Mouse (Mus musculus): ENCODE measurements around the gene Col6a5.
A peak's percentile ranks its signal among the peaks of the same experiment; 100 is the strongest.
"Not testable (repeated sequence)": the region's sequence is repeated elsewhere in the genome, so short reads cannot be mapped to it uniquely, and the experiment has no call there.

Gene Col6a5

GRCm38 (mm10) chr9:105907411-105907810 is 53.0 kb downstream of the Col6a5 start:
- DNase-seq: no peak

GRCm38 (mm10) chr9:105887521-105887920 is 72.9 kb downstream of the Col6a5 start:
- DNase-seq: no peak

GRCm38 (mm10) chr9:105884656-105885430 is 75.6 kb downstream of the Col6a5 start:
- no peak for DNase-seq

- DNase-seq: peak; percentile 64
Measured at GRCm38 (mm10) chr9:105880743-105881142, 79.7 kb downstream of the Col6a5 start.

- no peak for DNase-seq
Measured at GRCm38 (mm10) chr9:105878365-105879108, 81.9 kb downstream of the Col6a5 start.

GRCm38 (mm10) chr9:105876124-105876523 is 84.3 kb downstream of the Col6a5 start:
- DNase-seq: no peak

GRCm38 (mm10) chr9:105871643-105872042 is 88.8 kb downstream of the Col6a5 start:
- no peak for DNase-seq

- DNase-seq: peak; percentile 61
Measured at GRCm38 (mm10) chr9:105857773-105858172, 102.7 kb downstream of the Col6a5 start.

GRCm38 (mm10) chr9:105852778-105853065 is 107.7 kb downstream of the Col6a5 start:
- no peak for DNase-seq

GRCm38 (mm10) chr9:105852015-105852777 is 108.2 kb downstream of the Col6a5 start:
- DNase-seq: no peak

GRCm38 (mm10) chr9:105851011-105851410 is 109.4 kb downstream of the Col6a5 start:
- no peak for DNase-seq

GRCm38 (mm10) chr9:105848396-105848795 is 112.0 kb downstream of the Col6a5 start:
- no peak for DNase-seq

GRCm38 (mm10) chr9:105847261-105847660 is 113.2 kb downstream of the Col6a5 start:
- no peak for DNase-seq

- DNase-seq: not testable (repeated sequence)
Measured at GRCm38 (mm10) chr9:105841386-105841785, 119.1 kb downstream of the Col6a5 start.

GRCm38 (mm10) chr9:105839147-105839515 is 121.3 kb downstream of the Col6a5 start:
- DNase-seq: no peak

GRCm38 (mm10) chr9:105838396-105839146 is 121.9 kb downstream of the Col6a5 start:
- DNase-seq: no peak

GRCm38 (mm10) chr9:105835587-105835986 is 124.9 kb downstream of the Col6a5 start:
- DNase-seq: no peak

- no peak for DNase-seq
Measured at GRCm38 (mm10) chr9:105834799-105835198, 125.6 kb downstream of the Col6a5 start.

GRCm38 (mm10) chr9:105831291-105831690 is 129.2 kb downstream of the Col6a5 start:
- DNase-seq: no peak

- no peak for DNase-seq
Measured at GRCm38 (mm10) chr9:105827791-105828385, 132.6 kb downstream of the Col6a5 start, which contains the start of gene Col6a6. TSS of gene Col6a6 (minus strand) at chr9:105828160.

- DNase-seq: no peak
Measured at GRCm38 (mm10) chr9:105827076-105827647, 133.3 kb downstream of the Col6a5 start.

GRCm38 (mm10) chr9:105820711-105821110 is 139.7 kb downstream of the Col6a5 start:
- DNase-seq: no peak
